Mouse (Mus musculus): ENCODE results near the gene Snx15.
A peak's percentile ranks its signal among the peaks of the same experiment; 100 is the strongest.
"Not testable (repeated sequence)": the region's sequence is repeated elsewhere in the genome, so short reads cannot be mapped to it uniquely, and the experiment has no call there.

The Snx15 gene

GRCm38 (mm10) chr19:6127760-6128341 is at the start of gene Snx15:
Gene Snx15 (minus strand): TSS chr19:6128304.
- DNase-seq (ENCODE audit: low spot score in 2 of 2) = peak; percentile 90 to 93

GRCm38 (mm10) chr19:6174771-6175170 is 46.7 kb upstream of the Snx15 start:
- DNase-seq (ENCODE audit: low spot score in 2 of 2) = no peak

GRCm38 (mm10) chr19:6171215-6171614 is 43.1 kb upstream of the Snx15 start:
- DNase-seq (ENCODE audit: low spot score in 2 of 2) = no peak

GRCm38 (mm10) chr19:6166750-6167149 is 38.6 kb upstream of the Snx15 start:
- no peak for DNase-seq (ENCODE audit: low spot score in 2 of 2)

- DNase-seq (ENCODE audit: low spot score in 2 of 2) = no peak
Observed at GRCm38 (mm10) chr19:6163872-6164547, 35.9 kb upstream of the Snx15 start.

- DNase-seq (ENCODE audit: low spot score in 2 of 2) = no peak
Observed at GRCm38 (mm10) chr19:6157220-6157619, 29.1 kb upstream of the Snx15 start.

- DNase-seq (ENCODE audit: low spot score in 2 of 2) = no peak
Observed at GRCm38 (mm10) chr19:6156372-6156771, 28.3 kb upstream of the Snx15 start.

- no peak for DNase-seq (ENCODE audit: low spot score in 2 of 2)
Observed at GRCm38 (mm10) chr19:6155174-6155573, 27.1 kb upstream of the Snx15 start.

GRCm38 (mm10) chr19:6144842-6145241 is 16.7 kb upstream of the Snx15 start:
- no peak for DNase-seq (ENCODE audit: low spot score in 2 of 2)

GRCm38 (mm10) chr19:6141394-6141749 is 13.3 kb upstream of the Snx15 start, which contains the start of gene Arl2:
Gene Arl2 (minus strand): TSS chr19:6141548.
- peak; percentile 58 to 74 for DNase-seq (ENCODE audit: low spot score in 2 of 2)

GRCm38 (mm10) chr19:6140678-6141393 is 12.7 kb upstream of the Snx15 start, which contains the start of gene Batf2:
Gene Batf2 (plus strand): TSS chr19:6140983.
- peak; percentile 82 to 89 for DNase-seq (ENCODE audit: low spot score in 2 of 2)

- no peak for DNase-seq (ENCODE audit: low spot score in 2 of 2)
Observed at GRCm38 (mm10) chr19:6140374-6140677, 12.2 kb upstream of the Snx15 start.

GRCm38 (mm10) chr19:6139701-6140100 is 11.6 kb upstream of the Snx15 start:
- DNase-seq (ENCODE audit: low spot score in 2 of 2) = no peak

- no peak for DNase-seq (ENCODE audit: low spot score in 2 of 2)
Observed at GRCm38 (mm10) chr19:6136397-6136796, 8.3 kb upstream of the Snx15 start.

- not testable (repeated sequence) for DNase-seq (ENCODE audit: low spot score in 2 of 2)
Observed at GRCm38 (mm10) chr19:6133197-6133596, 5.1 kb upstream of the Snx15 start.

- peak in 1 of 2 experiments; percentile 16 for DNase-seq (ENCODE audit: low spot score in 2 of 2)
Observed at GRCm38 (mm10) chr19:6132171-6132827, 4.2 kb upstream of the Snx15 start.

GRCm38 (mm10) chr19:6130414-6131128 is 2.5 kb upstream of the Snx15 start:
- DNase-seq (ENCODE audit: low spot score in 2 of 2) = not testable (repeated sequence)

GRCm38 (mm10) chr19:6126789-6127580 is 1.1 kb downstream of the Snx15 start:
- DNase-seq (ENCODE audit: low spot score in 2 of 2) = no peak

GRCm38 (mm10) chr19:6126289-6126688 is 1.8 kb downstream of the Snx15 start:
- DNase-seq (ENCODE audit: low spot score in 2 of 2) = peak in 1 of 2 experiments; percentile 69

- DNase-seq (ENCODE audit: low spot score in 2 of 2) = no peak
Observed at GRCm38 (mm10) chr19:6124898-6125297, 3.2 kb downstream of the Snx15 start.

- DNase-seq (ENCODE audit: low spot score in 2 of 2) = no peak
Observed at GRCm38 (mm10) chr19:6123330-6123729, 4.8 kb downstream of the Snx15 start.

All from spleen, postnatal 14 days (tissue).